Mouse (Mus musculus): ENCODE data around the gene Rrp15. TPM values are rescaled to one million over a fixed set of nuclear protein-coding genes. Genes with fewer than 3 reads are reported as not detected.
A peak's percentile ranks its signal among the peaks of the same experiment; 100 is the strongest.

Rrp15 gene
- polyA plus RNA-seq, 1 experiment from 2014 or later = 94.1 TPM

DNA sequence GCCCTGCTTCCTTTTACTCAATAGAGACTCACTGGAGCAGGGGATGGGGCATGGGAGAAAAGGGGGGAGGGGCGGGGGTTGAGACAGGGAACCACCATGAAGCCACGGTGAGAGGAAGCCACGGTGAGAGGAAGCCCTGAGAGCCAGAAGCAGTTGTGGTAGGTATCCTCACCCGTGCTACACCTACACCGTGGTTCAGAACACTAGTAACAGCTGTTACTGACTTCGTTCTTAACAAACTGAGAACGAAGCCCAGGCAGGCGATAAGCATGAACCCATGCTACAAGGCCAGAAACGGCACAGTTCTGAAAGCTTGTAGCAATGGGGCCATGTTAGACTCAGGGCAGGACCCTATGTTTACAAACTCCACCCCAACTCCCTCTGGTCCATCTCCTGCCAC is 52.9 kb downstream of the Rrp15 start:
- DNase-seq (ENCODE audit: low spot score) (no peak), ATAC-seq (ENCODE audit: insufficient number of reproducible peaks, low FRiP score, low TSS enrichment, low read depth) (no peak)
- H3K4me1 ChIP-seq (ENCODE audit: control insufficient read depth, insufficient read depth, low read length) = peaks cover under 1% of the 10 kb centered on the region; the same call in 1 of the 2 replicates
- H3K27ac ChIP-seq (replicated peaks; ENCODE audit: low read depth, low read length) = no peak overlapping the region
- no peaks in the 10 kb centered on the region for H3K27me3 ChIP-seq (ENCODE audit: control insufficient read depth, insufficient read depth, low read length)
- no peak overlapping the region for H3K4me3 ChIP-seq (ENCODE audit: low read depth, low read length)
- H3K4me2 ChIP-seq (ENCODE audit: low read depth, severe bottlenecking) = no peak overlapping the region
- no peaks in the 10 kb centered on the region for H3K36me3 ChIP-seq (ENCODE audit: control insufficient read depth, insufficient read depth, low read length)
- WGBS = 84% methylated on average over 9 of the region's 9 CpGs
- H3K9me3 ChIP-seq (ENCODE audit: control insufficient read depth, low read length) = no peaks in the 10 kb centered on the region
- H3K9ac ChIP-seq (ENCODE audit: low read length) = no peak overlapping the region

DNA sequence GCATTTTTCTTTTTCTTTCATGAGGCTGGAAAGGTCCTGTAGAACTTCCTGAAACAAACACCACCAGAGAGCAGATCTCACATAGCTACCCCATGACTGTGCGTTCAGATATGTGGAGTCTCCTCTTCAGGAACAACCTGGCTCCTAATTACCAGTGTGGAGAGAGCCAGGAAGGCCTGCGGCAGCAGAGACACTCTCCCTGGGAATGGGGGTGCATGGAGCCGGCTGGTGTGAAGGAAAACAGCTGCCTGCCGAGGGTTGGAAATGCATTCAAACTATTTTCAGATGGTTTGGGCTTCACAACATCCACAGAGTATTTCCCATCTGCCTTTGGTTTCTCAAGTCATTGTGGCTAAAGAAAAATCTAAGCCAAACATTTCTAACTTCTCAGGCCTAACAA is 53.8 kb downstream of the Rrp15 start:
- no peaks in the 10 kb centered on the region for H3K27me3 ChIP-seq (ENCODE audit: control insufficient read depth, insufficient read depth, low read length)
- H3K27ac ChIP-seq (replicated peaks; ENCODE audit: low read depth, low read length) = no peak overlapping the region
- peaks cover 2% of the 10 kb centered on the region; the same call in 1 of the 2 replicates for H3K4me1 ChIP-seq (ENCODE audit: control insufficient read depth, insufficient read depth, low read length)
- no peak overlapping the region for H3K9ac ChIP-seq (ENCODE audit: low read length)
- no peaks in the 10 kb centered on the region for H3K9me3 ChIP-seq (ENCODE audit: control insufficient read depth, low read length)
- WGBS = 53% methylated on average over 4 of the region's 4 CpGs
- no peaks in the 10 kb centered on the region for H3K36me3 ChIP-seq (ENCODE audit: control insufficient read depth, insufficient read depth, low read length)
- no peak overlapping the region for H3K4me3 ChIP-seq (ENCODE audit: low read depth, low read length)
- ATAC-seq (ENCODE audit: insufficient number of reproducible peaks, low FRiP score, low TSS enrichment, low read depth) (no peak), DNase-seq (ENCODE audit: low spot score) (no peak)
- no peak overlapping the region for H3K4me2 ChIP-seq (ENCODE audit: low read depth, severe bottlenecking)

DNA sequence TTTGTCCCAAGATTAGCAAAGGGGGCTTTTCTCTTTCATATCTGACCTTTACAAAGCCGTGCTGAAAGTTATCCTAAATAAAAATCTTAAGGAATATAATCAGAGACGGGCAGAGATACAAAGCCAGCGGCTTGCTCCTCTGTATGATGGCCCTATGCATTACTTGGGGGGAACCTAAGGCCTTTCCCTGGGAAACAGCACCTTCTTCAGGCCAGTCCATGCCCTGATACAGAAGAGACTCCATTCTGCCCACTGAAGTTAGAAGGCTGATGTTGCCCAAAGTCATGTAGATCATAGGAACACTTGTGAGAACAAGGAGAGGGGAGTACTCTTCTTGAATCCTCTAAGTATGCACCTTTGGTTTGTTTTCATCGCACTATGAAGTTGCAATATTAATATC is 56.8 kb downstream of the Rrp15 start:
- Histone ChIP-seq H3K9me3 (ENCODE audit: control insufficient read depth, low read length) (no peaks in the 10 kb centered on the region), H3K4me3 (ENCODE audit: low read depth, low read length) (no peak overlapping the region), H3K4me1 (ENCODE audit: control insufficient read depth, insufficient read depth, low read length) (peaks cover 2% of the 10 kb centered on the region; the same call in 1 of the 2 replicates), H3K36me3 (ENCODE audit: control insufficient read depth, insufficient read depth, low read length) (no peaks in the 10 kb centered on the region), H3K27me3 (ENCODE audit: control insufficient read depth, insufficient read depth, low read length) (no peaks in the 10 kb centered on the region), H3K9ac (ENCODE audit: low read length) (no peak overlapping the region), H3K4me2 (ENCODE audit: low read depth, severe bottlenecking) (no peak overlapping the region), H3K27ac (replicated peaks; ENCODE audit: low read depth, low read length) (no peak overlapping the region)
- WGBS = 92% methylated on average over 4 of the region's 4 CpGs
- no peak for ATAC-seq (ENCODE audit: insufficient number of reproducible peaks, low FRiP score, low TSS enrichment, low read depth)
- DNase-seq (ENCODE audit: low spot score) = no peak

DNA sequence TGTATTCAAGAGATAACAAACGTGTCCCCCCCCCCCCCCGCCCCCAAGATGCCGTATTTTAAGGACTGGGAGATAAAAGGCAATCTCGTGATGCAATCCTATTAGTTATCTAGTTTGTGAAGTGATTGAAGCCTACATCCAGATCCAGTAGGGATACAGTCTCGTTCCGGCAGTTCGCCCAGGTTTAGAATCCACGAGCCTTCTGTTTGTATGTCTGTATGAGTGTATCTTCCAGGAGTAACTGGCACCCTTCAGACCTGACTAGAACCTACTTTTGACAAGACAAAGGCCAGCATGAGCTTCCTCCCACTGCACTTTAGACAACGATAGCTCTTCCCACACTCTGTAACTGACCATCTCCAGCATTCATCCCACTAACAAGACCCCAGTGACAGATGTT is 57.5 kb downstream of the Rrp15 start:
- no peak overlapping the region for H3K4me3 ChIP-seq (ENCODE audit: low read depth, low read length)
- no peak for ATAC-seq (ENCODE audit: insufficient number of reproducible peaks, low FRiP score, low TSS enrichment, low read depth)
- H3K9me3 ChIP-seq (ENCODE audit: control insufficient read depth, low read length) = no peaks in the 10 kb centered on the region
- H3K9ac ChIP-seq (ENCODE audit: low read length) = no peak overlapping the region
- no peak overlapping the region for H3K4me2 ChIP-seq (ENCODE audit: low read depth, severe bottlenecking)
- no peaks in the 10 kb centered on the region for H3K27me3 ChIP-seq (ENCODE audit: control insufficient read depth, insufficient read depth, low read length)
- H3K36me3 ChIP-seq (ENCODE audit: control insufficient read depth, insufficient read depth, low read length) = no peaks in the 10 kb centered on the region
- no peak for DNase-seq (ENCODE audit: low spot score)
- WGBS = 89% methylated on average over 9 of the region's 9 CpGs
- H3K27ac ChIP-seq (replicated peaks; ENCODE audit: low read depth, low read length) = no peak overlapping the region
- H3K4me1 ChIP-seq (ENCODE audit: control insufficient read depth, insufficient read depth, low read length) = peaks cover 2% of the 10 kb centered on the region; the same call in 1 of the 2 replicates

DNA sequence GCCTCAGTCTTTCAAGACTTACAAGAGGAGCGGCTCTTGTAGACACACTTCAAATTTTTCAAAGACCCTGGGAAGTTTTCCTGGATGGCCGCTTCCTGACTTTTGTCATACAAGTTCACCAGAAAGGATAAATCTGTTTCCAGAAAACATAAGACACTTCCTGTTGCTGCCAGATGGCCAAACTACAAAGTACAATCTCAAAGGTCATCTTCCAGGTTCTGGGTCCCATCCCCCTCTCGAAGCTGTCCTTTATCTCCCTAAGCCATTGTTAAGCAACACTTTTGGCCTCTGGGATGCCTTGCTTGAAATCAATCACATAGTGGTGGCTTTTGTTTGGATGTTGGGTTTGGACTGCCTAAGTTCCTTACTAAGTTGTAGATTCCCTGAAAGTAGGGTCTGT is 65.1 kb downstream of the Rrp15 start:
- no peak overlapping the region for H3K4me2 ChIP-seq (ENCODE audit: low read depth, severe bottlenecking)

DNA sequence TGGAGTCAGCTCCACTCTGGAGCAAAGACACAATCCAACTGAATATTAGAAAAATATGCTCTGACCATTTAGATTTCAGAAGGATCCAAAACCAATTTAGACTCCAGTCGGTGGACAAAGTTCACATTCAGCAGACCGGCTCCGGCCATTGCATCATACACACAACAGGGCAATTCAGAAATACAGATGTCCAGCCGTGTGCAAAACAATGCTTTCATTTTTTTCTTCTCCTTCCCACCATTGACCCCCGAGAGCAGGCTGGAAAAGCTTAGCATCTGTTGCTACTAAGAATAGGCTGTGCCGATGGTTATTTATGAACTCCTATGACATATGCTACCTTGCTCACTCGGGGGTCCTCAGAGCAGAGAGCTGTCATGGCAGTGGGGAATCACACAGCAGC is 66.6 kb downstream of the Rrp15 start:
- Histone ChIP-seq H3K4me3 (ENCODE audit: low read depth, low read length) (no peak overlapping the region), H3K4me2 (ENCODE audit: low read depth, severe bottlenecking) (no peak overlapping the region), H3K4me1 (ENCODE audit: control insufficient read depth, insufficient read depth, low read length) (peaks cover 4% of the 10 kb centered on the region; the same call in 1 of the 2 replicates), H3K27ac (replicated peaks; ENCODE audit: low read depth, low read length) (no peak overlapping the region; the same call in 1 of the 2 replicates), H3K9me3 (ENCODE audit: control insufficient read depth, low read length) (no peaks in the 10 kb centered on the region), H3K36me3 (ENCODE audit: control insufficient read depth, insufficient read depth, low read length) (0 out of 2 replicates have a peak, but pooled peaks cover 2% of the 10 kb centered on the region), H3K27me3 (ENCODE audit: control insufficient read depth, insufficient read depth, low read length) (no peaks in the 10 kb centered on the region), H3K9ac (ENCODE audit: low read length) (no peak overlapping the region)
- ATAC-seq (ENCODE audit: insufficient number of reproducible peaks, low FRiP score, low TSS enrichment, low read depth) = no peak
- WGBS = 51% methylated on average over 7 of the region's 7 CpGs
- DNase-seq (ENCODE audit: low spot score) = peak; percentile 31

More for the DNA sequence above, 65.1 kb downstream of the Rrp15 start:
- Histone ChIP-seq H3K4me3 (ENCODE audit: low read depth, low read length) (no peak overlapping the region), H3K4me1 (ENCODE audit: control insufficient read depth, insufficient read depth, low read length) (peaks cover 4% of the 10 kb centered on the region; the same call in 1 of the 2 replicates), H3K27me3 (ENCODE audit: control insufficient read depth, insufficient read depth, low read length) (no peaks in the 10 kb centered on the region), H3K27ac (replicated peaks; ENCODE audit: low read depth, low read length) (no peak overlapping the region), H3K9me3 (ENCODE audit: control insufficient read depth, low read length) (no peaks in the 10 kb centered on the region), H3K36me3 (ENCODE audit: control insufficient read depth, insufficient read depth, low read length) (0 out of 2 replicates have a peak, but pooled peaks cover 2% of the 10 kb centered on the region), H3K9ac (ENCODE audit: low read length) (no peak overlapping the region)
- WGBS = 91% methylated on average over 3 of the region's 3 CpGs
- DNase-seq (ENCODE audit: low spot score) (no peak), ATAC-seq (ENCODE audit: insufficient number of reproducible peaks, low FRiP score, low TSS enrichment, low read depth) (no peak)

DNA sequence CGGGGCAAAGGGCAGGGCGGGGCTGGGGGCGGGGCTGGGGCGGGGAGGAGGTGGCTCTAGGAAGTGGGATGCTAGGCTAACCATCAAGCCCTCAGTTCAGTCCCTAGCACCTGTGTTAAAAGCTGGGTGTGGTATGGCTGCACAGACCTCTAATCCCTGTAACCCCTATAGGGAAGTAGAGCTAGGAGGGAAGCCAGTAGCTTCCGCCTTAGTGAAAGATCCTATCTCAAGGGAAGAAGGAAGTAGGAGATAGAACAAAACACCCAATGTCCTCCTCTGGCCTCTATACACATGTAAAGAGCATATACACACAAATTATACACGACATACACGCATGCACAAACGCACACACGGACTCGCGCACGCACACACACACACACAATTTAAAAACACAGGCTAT is 71.5 kb downstream of the Rrp15 start:
- Histone ChIP-seq H3K4me2 (ENCODE audit: low read depth, severe bottlenecking) (no peak overlapping the region), H3K4me3 (ENCODE audit: low read depth, low read length) (no peak overlapping the region), H3K4me1 (ENCODE audit: control insufficient read depth, insufficient read depth, low read length) (no peaks in the 10 kb centered on the region; the same call in 1 of the 2 replicates), H3K9ac (ENCODE audit: low read length) (no peak overlapping the region), H3K36me3 (ENCODE audit: control insufficient read depth, insufficient read depth, low read length) (no peaks in the 10 kb centered on the region), H3K9me3 (ENCODE audit: control insufficient read depth, low read length) (no peaks in the 10 kb centered on the region), H3K27me3 (ENCODE audit: control insufficient read depth, insufficient read depth, low read length) (no peaks in the 10 kb centered on the region), H3K27ac (replicated peaks; ENCODE audit: low read depth, low read length) (no peak overlapping the region)
- 87% methylated on average over 12 of the region's 12 CpGs for WGBS
- ATAC-seq (ENCODE audit: insufficient number of reproducible peaks, low FRiP score, low TSS enrichment, low read depth) = no peak
- no peak for DNase-seq (ENCODE audit: low spot score)

DNA sequence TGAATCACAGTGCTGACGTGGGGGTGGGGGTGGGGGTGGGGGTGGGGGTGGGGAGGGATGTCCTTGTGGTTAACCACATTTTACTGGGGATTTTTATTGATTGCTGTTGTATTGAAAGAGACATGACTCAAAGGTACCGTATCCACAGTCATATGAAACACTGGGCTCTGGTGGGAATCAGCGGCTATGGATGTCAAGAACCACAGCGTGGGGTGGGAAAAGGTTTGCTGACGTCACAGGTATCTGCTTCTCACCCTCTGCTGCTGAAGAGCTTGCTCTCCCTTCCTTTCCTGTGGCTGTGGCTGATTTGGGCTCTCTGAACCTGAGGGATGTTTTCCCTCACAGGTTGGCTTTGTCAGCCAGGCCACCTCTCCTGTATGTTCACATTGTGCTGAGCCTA is 73.0 kb downstream of the Rrp15 start:
- Histone ChIP-seq H3K4me3 (ENCODE audit: low read depth, low read length) (no peak overlapping the region), H3K4me2 (ENCODE audit: low read depth, severe bottlenecking) (no peak overlapping the region), H3K27me3 (ENCODE audit: control insufficient read depth, insufficient read depth, low read length) (no peaks in the 10 kb centered on the region), H3K9me3 (ENCODE audit: control insufficient read depth, low read length) (no peaks in the 10 kb centered on the region), H3K36me3 (ENCODE audit: control insufficient read depth, insufficient read depth, low read length) (no peaks in the 10 kb centered on the region), H3K9ac (ENCODE audit: low read length) (no peak overlapping the region), H3K27ac (replicated peaks; ENCODE audit: low read depth, low read length) (no peak overlapping the region), H3K4me1 (ENCODE audit: control insufficient read depth, insufficient read depth, low read length) (no peaks in the 10 kb centered on the region; the same call in 1 of the 2 replicates)
- DNase-seq (ENCODE audit: low spot score) = no peak
- no peak for ATAC-seq (ENCODE audit: insufficient number of reproducible peaks, low FRiP score, low TSS enrichment, low read depth)
- WGBS = 89% methylated on average over 4 of the region's 5 CpGs

DNA sequence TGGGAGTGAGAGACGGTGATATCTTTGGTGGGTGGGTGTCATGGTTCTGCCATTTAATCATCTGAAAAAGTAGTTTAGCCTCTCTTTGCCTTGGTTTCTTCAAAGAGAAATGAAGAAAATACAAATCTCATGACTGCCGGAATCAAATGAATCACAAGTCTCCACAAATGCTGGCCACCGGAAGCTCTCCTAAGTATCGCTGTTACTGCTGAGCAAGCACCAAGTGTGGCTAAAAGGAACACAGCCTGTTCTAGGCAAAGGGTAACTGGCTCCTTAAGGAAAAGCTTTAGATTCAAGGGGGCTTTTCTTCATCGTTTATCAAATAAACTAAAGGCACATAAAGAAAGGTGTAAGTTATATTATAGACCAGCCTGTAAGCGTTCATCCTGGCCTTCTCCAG is 73.9 kb downstream of the Rrp15 start:
- Histone ChIP-seq H3K4me2 (ENCODE audit: low read depth, severe bottlenecking) (no peak overlapping the region), H3K9me3 (ENCODE audit: control insufficient read depth, low read length) (no peaks in the 10 kb centered on the region), H3K4me1 (ENCODE audit: control insufficient read depth, insufficient read depth, low read length) (no peaks in the 10 kb centered on the region; the same call in 1 of the 2 replicates), H3K36me3 (ENCODE audit: control insufficient read depth, insufficient read depth, low read length) (no peaks in the 10 kb centered on the region), H3K4me3 (ENCODE audit: low read depth, low read length) (no peak overlapping the region), H3K27ac (replicated peaks; ENCODE audit: low read depth, low read length) (no peak overlapping the region), H3K9ac (ENCODE audit: low read length) (no peak overlapping the region), H3K27me3 (ENCODE audit: control insufficient read depth, insufficient read depth, low read length) (no peaks in the 10 kb centered on the region)
- WGBS = 89% methylated on average over 6 of the region's 6 CpGs
- DNase-seq (ENCODE audit: low spot score) (no peak), ATAC-seq (ENCODE audit: insufficient number of reproducible peaks, low FRiP score, low TSS enrichment, low read depth) (no peak)

Measured in limb, embryonic 11.5 days (tissue).